Mouse (Mus musculus): ENCODE measurements around the gene Slc7a1.
"Not testable (repeated sequence)": the region's sequence is repeated elsewhere in the genome, so short reads cannot be mapped to it uniquely, and the experiment has no call there.

Slc7a1 gene

DNA sequence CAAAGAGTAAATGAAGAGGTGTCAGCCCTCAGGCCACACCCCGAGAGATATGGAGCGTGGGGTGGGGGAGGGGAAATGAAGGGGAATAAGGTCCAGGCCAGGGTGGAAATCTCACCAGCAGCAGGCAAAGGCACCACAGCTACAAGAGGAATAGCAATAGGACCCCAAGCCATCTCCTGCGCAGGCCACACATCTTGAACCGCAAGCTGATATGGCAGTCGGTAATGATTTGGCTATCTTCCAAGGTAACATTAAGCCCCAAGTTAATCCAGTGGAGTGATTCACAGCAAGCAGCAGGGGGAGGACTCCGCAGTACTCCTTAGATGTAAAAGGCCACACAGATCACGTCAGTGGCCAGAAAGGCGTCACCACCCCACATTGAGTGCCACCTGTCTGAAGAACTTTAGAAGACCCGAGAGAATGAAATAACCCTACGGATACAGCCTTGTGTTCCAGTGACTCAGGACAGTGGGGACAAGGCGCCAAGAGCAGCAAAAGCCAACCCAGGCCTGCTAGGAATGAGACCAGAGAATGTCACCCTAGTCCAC lies 68.4 kb downstream of the Slc7a1 start:
- no peak for DNase-seq (ENCODE audit: extremely low read depth, insufficient read length, low spot score)

DNA sequence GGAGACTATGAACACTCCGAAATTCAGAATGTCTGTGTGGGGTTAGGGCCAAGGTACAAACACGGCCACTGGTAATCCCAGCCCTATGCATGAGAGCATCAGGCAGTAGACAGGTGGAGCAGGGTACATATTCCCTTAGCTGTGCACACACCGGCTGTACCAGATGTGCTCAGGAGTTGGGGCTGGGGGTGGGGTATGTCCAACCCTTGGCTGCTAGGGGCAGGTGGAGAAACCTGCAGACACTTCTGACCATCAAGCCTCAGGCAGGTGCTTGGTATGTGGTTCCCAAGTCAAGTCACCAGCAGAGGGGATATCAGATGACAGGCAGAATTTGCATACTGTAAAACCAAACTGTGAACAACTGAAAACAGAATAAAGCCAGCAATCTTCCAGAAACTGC lies 70.7 kb downstream of the Slc7a1 start:
- DNase-seq (ENCODE audit: extremely low read depth, insufficient read length, low spot score): no peak

DNA sequence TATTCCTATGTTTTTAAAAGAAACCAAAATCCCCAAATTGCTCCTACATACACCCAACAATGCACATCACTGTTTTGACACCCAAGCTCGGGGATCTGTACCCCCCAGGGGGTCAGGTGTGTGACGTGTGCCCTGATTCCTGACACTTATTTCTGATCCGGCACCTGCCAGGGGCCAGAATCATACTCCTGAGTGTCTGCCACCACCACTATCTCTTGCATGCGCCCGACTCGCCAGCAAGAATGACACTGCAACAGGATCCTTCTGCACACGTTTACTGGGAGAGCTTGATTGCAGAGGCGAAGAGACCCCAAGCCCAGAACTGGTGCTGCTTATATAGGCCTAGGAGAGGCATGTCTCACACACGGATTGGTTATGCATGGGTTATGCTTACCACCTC lies 73.4 kb downstream of the Slc7a1 start:
- DNase-seq (ENCODE audit: extremely low read depth, insufficient read length, low spot score): not testable (repeated sequence)

DNA sequence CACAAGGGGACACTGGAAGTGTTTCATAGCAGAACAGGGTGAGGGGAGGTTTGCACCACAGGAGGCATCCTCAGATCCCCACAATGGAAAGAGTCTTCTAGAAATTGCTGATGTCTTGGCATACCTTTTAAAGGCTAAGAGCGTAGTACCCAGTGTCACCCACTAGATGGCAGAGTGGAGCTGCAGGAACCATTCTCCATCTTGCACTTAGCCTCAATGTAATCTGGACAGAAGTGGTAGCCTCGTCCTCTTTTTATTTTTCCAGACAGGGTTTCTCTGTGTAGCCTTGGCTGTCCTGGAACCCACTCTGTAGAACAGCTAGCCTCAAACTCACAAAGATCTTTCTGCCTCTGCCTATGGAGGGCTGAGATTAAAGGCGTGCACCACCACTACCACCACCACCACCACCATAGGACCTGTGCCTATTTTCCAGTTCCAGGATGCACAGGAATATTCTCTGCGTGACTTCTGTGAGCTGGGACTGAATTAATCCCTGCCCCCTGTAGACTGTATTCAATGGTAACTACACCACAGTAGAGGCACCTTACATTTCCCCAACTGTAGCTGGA lies 74.3 kb downstream of the Slc7a1 start:
- DNase-seq (ENCODE audit: extremely low read depth, insufficient read length, low spot score): no peak

DNA sequence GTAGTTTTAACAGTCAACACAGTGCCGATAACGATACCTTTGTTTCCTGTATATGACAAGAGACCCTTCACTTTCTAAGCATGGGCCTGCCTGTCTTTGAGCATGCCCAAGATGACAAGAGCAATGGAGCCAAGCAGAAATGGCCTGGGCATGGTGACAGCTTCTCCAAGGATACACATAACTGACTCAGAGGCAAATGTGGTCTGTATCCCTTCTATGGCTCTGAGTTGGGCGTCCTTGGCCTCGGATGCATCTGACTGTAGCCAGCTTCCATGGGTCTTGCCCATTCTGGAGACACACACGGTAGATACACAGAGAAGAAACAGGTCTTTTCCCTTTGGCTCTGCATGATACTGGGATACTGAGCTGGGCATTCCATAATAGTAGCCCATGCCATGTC lies 84.8 kb downstream of the Slc7a1 start:
- no peak for DNase-seq (ENCODE audit: extremely low read depth, insufficient read length, low spot score)

DNA sequence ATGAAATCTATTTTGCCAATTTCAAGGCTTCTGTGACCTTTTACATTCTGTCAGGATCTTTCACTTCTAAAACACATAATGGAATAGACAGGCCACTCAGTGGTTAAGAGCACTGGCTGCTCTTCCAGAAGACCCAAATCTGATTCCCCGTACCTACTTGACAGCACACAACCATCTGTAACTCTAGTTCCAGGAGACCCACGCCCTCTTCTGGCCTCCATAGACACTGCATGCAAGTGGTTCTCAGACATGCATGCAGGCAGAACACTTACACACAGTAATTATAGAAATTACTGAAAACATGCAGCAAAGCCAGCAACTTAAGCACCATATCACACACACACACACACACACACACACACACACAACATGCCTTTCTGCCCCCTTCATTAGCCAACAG lies 87.3 kb downstream of the Slc7a1 start:
- DNase-seq (ENCODE audit: extremely low read depth, insufficient read length, low spot score): no peak

DNA sequence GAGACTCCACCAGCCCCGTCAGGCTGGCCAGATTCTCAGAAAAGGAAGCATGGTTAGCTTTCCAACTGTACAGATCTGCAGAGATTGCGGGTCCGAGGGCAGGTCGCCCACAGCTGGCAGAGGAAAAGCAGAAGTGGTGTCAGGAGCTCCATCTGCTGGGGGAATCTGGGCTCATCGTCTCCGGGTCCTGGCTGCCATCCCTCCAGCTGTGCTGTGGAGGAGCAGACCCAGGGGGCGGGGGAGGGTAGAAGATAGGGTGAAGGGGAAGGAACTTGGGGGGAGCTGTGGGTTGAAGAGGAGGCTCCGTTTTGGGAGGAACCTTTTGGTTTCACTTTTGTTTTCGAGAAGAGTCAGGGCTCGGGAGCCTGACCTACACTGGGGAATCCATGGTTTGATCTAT lies 88.9 kb downstream of the Slc7a1 start:
- DNase-seq (ENCODE audit: extremely low read depth, insufficient read length, low spot score): peak; percentile 50

DNA sequence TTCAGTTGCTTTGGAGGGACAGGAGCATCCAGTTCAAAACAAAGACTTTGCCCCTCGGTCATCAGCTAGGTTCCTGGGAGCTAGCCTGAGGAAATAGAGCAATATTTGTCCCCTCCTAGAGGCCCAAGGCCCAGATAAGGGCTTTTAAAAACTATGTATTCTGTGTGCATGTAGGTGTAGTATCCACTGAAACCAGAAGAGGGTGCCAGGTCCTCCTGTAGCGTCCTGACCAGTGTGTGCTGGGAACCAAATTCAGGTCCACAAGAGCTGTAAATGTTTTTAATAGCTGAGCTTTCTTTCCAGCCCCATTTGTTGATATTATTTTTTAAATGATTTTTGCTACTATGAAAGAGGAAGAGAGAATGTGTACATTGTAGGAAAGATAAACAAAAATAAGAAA lies 95.6 kb downstream of the Slc7a1 start:
- DNase-seq (ENCODE audit: extremely low read depth, insufficient read length, low spot score): no peak

DNA sequence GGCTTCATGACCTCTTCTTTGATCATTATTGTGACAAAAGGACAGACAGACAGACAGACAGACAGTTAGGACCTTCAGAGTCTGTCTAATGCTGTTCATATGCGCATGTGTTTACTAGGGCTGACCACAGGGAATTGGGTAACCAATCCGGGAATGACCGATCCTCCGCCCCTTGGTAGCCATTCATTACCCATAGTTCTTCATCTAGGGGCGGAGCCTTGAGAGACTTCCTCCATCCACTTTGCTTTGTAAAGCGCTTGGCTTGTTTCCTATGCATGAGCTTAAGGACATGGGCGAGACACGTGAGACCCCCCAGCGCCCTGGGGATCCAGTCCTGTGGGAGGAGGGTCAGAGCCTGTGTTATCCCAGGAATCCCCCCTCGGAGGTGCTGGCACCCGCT lies 96.7 kb downstream of the Slc7a1 start:
- no peak for DNase-seq (ENCODE audit: extremely low read depth, insufficient read length, low spot score)

DNA sequence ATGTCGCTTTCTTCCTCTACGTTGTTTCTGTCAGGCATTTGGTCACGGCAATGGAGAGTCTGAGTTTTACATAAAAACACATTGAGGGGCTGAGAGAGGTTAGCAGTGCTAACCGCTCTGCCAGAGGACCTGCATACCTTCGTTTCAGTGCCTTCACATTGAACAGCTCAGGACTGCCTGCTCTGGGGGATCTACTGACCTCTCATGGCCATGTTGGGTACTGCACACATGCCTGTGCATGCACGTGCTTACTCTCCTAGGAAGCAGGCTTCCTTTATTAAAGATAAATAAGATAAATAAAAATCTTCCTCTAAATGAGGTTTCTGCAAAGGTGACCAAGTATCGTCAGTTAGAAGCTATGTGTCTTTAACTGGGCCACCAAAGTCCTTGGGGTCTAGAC lies 106.4 kb downstream of the Slc7a1 start:
- DNase-seq (ENCODE audit: extremely low read depth, insufficient read length, low spot score): no peak

DNA sequence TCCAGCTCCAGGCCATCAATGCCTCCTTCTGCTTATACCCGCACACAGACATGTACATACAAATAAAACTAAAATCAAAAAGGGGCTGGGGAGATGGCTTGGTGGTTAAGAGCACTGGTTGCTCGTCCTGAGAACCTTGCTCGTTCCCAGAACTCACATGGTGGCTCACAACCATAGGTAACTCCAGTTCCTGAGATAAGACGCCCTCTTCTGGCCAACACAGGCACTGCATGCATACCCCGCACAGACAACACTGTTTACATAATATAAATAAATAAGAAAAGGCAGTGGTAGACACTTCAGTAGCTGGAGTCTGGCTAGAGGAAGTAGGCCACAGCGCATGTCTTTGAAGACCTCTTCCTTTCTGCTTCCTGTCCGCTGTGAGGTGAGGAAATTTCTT lies 106.8 kb downstream of the Slc7a1 start:
- no peak for DNase-seq (ENCODE audit: extremely low read depth, insufficient read length, low spot score)

DNA sequence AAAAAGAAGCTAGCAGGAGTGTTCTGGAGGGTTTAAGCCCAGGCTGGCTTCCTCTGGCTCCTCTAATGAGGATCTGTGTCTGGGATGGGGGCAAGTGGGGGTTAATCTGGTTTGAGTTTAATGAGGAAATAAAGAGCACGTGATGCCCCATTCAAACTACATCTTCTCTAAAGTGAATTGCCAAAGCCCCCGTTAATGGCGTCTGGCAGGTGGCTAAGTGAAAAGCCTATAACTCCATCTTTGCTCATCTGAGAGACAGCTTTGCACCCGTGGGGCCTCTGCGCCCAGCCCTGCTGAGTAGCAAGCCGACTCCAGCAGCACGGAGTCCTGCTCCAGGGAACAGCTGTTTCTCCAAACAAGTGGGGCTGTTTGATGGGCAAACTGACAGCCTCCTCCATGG lies 109.8 kb downstream of the Slc7a1 start:
- DNase-seq (ENCODE audit: extremely low read depth, insufficient read length, low spot score): no peak

DNA sequence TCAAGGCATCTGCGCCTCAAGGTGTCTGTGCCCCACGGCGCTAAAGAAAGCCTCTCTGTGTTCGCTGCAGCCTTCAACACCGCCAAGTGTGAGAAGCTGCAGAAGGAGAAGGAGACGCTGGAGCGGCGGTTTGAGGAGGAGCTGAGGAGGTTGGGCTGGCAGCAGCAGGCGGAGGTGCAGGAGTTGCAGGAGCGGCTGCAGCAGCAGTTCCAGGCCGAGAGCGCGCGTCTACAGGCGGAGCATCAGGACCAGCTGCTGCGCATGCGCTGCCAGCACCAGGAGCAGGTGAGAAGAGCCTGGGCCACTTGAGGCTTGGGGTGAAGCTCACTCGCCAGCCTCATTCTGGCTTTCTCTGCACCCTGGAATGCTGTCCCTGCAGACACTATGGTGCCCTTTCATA lies 110.9 kb downstream of the Slc7a1 start:
- DNase-seq (ENCODE audit: extremely low read depth, insufficient read length, low spot score): no peak

DNA sequence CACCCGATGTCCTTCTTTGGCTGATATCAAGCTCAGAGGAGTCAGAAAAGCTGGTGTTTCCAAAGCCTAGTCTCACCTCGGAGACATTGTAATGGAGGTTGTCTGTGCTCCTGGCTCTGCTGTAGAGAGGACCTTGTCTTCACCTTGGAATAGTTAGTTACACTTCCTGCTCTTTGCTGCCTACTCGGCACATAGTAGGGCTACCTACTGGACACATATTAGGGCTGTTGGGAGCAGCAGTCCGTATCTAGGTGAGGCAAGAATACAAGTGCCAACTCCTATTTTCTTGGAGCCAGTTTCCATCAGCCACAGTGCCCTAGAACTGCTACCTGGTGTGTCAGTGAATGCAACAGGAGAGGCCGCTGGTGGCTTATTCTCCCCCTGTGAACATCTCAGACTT lies 112.2 kb downstream of the Slc7a1 start:
- no peak for DNase-seq (ENCODE audit: extremely low read depth, insufficient read length, low spot score)

DNA sequence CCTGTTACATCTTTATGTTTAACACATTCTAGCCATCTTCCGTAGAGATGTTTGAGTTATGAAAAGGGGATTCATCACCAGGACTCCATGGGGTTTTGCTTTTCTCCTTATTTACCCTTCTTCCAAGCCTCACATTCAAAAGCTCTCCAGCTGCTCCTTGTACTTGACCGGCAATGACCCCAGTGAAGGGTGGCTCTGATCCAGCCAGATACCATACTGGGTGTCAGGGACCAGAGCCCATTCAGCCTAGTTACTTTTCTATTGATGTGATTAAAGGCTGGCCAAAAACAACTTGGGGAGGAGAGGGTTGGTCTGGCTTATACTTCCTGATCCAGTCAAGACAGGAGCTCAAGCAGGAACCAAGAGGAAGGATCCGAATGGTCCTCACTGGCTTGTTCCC lies 116.1 kb downstream of the Slc7a1 start:
- no peak for DNase-seq (ENCODE audit: extremely low read depth, insufficient read length, low spot score)

DNA sequence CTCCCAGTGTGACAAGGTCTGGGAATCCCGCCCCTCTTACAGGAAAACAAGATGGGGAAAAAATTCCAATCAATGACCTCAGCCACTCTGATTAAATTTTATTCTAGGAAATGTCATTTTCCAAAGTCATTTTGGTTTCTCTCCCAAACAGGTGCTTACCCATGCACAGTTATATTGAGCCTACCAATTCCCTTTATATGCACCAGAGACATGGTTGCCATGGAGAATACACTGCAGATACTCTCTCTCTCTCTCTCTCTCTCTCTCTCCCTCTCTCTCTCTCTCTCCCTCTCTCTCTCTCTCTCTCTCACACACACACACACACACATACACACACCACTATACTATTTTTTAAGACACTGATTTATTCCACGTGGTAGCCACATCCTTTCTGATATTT lies 116.5 kb downstream of the Slc7a1 start:
- no peak for DNase-seq (ENCODE audit: extremely low read depth, insufficient read length, low spot score)

DNA sequence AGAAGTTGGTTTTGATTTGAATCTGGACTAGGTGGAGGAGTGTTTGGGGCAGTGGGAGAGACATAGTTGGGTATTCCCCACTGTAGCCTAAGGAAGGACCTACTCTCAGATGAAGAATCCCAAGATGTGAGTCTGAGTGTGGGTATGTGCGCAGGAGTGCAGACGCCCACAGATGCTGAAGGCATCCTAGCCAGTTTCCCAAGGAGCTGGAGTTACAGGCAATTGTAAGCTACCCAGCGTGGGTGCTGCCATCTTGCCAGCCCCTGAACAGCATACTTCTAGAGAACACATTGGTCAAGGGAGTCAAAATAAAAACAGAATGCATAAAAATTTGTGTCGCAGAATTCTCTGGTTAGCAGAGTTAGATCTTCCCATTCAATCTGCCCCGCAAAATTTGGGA lies 117.1 kb downstream of the Slc7a1 start:
- no peak for DNase-seq (ENCODE audit: extremely low read depth, insufficient read length, low spot score)

DNA sequence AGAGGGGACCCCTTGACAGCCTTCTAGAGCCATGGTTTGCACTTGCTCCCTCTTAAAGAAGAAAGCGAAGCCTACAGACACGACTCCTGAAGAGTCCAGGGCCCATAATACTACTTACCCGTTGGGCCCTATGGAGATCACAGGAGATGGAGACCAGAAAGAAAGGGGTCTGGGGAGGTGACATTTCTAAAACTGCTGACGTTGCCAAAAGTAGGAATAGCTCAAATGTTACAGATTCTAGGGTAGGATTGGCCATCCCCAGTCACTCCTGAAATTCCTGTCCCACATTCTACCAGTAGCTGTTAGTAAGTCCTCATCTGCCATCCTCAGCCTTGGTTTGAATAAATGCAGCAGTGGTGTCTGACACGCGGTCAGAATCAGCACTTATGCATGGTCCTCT lies 117.6 kb downstream of the Slc7a1 start:
- DNase-seq (ENCODE audit: extremely low read depth, insufficient read length, low spot score): no peak

DNA sequence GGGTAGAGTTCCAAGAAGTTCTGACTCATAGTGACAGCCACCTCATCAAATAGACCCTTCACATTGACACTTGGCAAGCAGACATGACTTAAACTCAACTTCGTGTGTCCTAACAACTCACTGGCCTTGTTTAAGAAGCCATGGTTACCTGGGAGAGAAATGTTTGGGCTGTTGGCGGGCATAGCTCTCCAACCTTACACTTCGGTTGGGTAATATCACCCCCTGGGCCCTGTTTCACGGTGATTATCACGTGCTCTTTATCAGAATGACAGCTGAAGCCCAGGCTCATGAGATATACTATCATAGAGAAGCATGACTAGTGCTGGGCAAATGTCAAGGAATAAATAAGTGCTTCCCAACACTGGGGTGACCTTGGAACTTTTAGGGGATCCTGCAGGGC lies 119.4 kb downstream of the Slc7a1 start:
- DNase-seq (ENCODE audit: extremely low read depth, insufficient read length, low spot score): no peak

DNA sequence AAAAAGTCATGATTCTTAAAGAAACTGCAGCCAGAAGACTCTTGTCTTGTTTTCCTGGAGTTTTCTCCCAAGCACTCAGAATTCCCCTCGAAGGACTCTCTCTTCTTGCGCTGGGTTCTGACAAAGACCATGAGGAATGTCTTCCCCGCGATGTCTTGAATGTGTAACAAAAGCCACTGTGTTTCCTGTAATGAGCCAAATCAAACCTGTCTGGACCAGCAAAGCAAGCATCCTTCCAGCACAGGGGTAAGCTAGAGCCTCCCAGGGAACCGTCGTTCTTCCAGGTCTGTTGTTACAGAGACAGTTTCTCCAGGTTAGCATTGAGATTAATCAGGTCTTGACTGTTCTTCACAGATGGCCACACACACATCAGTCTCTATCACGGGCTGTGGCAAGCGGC lies 121.5 kb downstream of the Slc7a1 start:
- no peak for DNase-seq (ENCODE audit: extremely low read depth, insufficient read length, low spot score)
